Mouse (Mus musculus) right cerebral cortex, postnatal 4 days (tissue): ENCODE measurements around the gene Prss38.
"Not testable (repeated sequence)": the region's sequence is repeated elsewhere in the genome, so short reads cannot be mapped to it uniquely, and the experiment has no call there.

Experiments
- DNase-seq: peaks from one replicate; pipeline ENCODE4 v3.0.0-alpha.2; 2022

The Prss38 gene

DNA sequence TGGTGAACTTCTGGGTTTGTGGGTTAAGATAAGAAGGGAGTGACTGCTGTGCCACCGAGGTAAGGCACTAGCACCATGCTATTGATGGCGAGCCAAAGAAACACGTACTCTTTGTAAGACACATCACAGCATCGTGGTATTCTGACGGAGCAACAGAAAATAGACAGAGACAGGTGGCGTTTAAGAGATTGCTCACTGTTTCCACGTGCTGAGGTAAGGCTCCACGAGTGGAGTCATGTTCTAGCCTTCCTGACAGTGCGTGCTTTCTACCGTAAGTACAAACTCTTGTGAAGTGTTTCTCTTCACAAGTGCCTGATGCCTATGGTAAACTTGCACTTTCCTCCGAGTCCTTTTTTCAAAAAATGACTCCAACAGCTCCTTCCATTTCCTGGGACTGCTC is 5.6 kb downstream of the Prss38 start:
- no peak for DNase-seq

DNA sequence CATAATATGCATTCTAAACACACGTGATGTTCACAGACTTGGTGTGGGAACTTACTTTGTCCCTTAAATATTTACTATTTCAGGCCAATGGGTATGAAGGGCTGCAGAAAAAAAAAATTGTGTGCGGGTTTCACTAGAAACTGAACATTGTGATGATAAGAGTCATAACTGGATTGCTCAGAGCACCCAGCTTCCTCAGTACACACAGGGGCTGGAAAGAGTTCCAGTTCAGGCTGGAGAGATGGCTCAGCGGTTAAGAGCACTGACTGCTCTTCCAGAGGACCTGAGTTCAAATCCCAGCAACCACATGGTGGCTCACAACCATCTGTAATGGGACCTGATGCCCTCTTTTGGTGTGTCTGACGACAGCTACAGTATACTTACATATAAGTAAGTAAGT is 7.5 kb downstream of the Prss38 start:
- not testable (repeated sequence) for DNase-seq

DNA sequence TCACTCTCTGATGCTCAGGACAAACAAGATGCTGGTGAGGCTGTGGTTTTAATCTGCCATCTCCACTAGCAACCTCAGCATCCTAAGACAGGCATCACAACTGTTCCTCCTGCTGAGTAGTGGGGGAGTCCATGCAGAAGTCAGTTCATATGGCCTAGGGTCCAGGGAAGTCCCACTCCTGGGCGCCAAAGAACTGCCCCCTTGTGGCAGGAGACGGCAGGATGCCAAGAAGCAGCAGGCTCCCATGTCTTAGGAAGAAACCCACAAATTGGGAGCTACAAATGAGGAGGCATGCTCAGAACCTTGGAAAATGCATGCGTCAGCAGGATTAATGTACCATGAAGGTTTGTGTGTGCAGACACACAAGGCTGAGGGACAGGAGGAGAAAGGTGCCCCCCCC is 8.8 kb downstream of the Prss38 start:
- peak; percentile 19 for DNase-seq

DNA sequence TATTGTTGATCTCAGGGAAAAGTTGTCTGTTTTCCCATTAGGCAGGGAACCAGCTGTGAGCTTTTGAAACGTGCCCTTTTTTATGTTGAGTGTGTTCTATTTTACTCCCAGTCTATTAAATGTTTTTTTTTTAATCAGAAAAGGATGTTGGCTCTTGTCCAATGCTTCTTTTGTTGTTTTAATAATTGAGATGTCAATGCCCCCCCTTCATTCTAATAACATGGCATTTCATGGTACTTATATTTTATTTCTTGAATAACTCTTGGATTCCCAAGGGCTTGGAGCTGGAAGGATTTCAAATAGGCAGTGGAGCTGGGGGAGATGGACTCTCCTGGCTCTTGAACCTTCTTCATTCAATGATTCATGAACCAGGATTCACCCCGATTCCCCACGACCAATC is 9.4 kb downstream of the Prss38 start:
- no peak for DNase-seq

DNA sequence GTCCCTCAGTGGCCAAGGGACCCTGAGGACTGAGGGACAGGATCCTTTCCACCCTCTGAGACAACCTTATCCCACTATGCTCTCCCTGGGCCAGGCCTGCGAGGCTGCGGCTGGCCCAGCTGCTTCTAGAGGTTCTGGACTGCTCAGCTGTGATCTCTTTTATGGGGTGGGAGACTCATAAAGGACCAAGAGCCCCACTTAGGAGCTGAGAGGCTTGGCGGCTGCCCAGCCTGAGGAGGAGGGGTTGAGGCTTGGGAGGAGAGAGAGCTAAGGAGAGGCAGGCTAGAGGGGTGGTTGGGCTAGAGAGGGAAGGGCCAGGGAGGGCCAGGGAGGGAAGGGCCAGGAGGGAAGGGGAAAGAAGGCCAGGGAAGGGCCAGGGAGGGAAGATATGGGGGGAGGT is 11.0 kb downstream of the Prss38 start:
- no peak for DNase-seq

DNA sequence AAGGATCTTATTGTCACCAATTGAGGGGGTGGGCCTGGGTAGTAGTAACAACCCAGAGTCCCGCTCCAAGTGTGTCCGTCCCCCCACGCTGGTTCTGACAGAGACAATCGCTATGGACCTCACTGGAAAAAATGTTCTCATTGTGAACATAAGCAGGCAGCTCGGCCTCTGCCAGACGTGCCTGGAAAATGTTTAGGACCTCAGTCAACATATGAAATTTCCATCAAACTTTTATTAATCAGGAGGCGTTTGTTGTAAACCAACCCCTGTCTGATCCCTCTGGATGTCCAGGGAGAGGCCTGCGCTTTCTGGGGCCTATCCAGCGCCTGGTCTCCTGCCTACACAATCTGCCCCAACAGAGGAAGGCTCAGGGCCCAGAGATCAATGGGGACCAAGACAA is 11.4 kb downstream of the Prss38 start:
- DNase-seq: no peak

DNA sequence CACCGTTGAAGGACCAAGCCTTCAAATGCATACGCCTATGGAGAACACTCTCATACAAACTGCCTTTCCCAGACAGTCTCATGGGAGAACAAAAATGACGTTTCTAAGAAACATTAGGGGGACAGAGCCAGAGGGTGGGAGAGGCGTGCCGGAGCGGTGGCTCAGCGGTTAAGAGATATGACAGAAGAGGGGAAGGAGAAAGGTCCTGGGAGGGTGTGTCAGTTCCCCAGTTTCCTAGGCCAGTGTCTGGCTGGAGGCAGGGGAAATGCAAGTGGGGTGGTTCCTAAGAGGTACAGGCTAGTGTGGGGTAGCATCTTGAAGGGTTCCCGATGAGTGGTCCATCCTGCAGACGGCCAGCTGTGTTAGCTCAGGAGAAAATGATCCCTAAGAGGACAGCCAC is 14.2 kb downstream of the Prss38 start:
- DNase-seq: no peak

DNA sequence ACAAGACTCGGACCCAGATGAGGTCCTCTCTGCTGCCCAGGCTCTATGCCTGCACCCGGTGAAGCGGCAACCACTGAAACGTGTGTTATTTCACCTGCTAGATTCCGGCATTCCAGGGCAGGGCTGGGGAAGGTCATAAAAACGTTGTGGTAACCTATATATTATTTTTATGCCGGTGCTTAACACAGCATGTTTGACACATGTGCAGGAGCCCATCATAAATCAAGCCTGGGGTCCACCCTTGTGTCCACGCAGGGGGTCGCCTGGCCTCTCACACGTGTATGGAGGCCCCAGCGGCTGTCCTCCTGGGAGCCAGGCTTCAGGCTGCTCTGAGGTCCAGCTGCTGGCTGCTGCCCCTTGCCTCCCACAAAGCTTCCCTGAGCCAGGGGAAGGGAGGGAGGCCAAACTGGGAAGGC is 18.6 kb downstream of the Prss38 start:
- DNase-seq: no peak

DNA sequence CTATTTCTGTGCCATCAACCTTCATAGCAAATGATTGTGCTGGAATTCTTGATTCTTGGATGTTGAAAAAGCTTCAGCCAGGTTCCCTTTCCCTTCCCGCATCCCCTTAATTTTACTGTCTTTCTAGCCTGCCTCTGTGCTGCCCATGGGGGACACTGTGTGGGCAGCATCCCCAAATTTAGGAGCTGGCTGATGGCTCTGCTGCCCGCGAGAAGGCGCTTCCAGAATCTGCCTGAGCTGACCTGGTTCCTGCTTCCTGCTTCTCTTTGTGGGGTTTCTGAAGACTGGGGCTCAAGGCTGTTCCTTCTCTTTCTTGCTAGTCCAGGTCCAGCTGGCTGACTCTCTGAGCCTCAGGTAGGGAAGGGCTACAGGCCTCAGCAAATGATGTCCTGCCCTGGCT is 20.7 kb downstream of the Prss38 start:
- no peak for DNase-seq

DNA sequence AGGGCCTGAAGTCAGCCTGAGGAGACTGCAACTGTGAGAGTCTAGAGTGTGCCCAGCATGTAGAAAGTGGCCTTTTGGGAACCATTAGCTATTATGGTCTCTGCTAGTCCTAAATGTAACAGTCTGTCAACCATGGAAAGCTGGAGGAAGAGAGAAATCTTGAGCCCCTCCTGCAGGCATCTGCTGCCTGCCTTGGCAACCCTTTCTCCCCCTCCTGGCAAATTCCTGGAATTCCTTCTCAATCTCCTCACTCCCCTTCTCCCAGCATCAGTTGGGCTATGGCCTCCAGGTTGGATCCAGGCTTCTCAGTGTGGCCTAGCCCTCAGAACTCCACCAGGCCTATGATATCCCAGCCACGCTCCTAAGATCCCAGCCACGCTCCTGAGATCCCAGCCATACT is 25.1 kb downstream of the Prss38 start:
- no peak for DNase-seq

DNA sequence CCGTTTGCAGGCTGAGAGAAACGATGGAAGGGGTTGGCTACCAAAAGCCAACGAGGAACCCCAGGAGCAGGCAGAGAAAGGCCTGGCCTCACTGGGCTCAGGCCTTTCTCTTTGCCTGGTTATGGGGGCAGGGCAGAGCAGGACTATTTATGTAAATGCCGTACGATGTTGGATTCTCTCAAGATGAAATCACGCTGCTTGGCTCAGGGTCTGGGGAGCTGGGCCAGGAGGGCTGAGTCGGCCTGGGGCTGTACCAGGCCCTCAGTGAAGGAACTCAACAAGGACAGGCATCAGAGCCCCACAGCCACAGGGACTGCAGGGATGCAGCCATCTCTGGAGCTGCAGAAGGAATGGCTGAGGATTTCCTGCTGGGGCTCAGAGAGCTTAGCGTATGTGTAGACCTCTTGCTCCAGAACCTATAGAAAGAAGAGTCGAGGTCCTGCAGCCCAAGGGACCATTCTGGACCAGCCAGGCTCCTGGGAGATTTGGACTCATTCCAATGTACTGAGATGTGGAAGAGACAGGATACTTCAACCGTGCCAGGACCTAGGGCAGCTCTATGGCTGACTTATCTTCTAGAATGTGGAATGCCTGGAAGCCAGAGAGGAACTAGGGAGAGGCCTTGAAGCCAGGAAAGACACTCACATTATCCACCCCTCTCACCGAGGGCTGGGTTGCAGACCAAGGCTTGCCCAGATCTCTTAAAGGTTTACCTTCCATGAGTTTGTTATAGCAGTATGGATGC is 29.1 kb downstream of the Prss38 start:
- no peak for DNase-seq

DNA sequence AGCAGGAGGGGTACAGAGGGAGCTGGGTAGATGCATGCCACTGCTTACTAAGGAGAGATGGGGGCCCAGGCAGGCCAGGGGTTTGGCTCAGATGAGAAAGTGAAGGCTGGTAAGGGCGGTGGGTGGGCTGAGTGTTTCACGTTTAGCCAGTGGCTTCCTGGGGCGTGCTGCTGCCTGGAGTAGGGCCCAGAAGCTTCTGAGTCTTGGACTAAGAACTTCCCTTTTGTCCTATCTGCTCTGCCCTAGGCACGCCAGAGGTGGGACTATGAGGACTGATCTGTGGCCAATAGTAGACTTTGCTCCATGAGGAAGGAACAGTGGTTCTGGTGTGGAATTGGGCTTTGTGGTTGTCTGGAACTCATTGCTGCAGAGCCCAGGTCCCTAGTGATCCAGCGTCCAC is 32.5 kb downstream of the Prss38 start:
- no peak for DNase-seq

DNA sequence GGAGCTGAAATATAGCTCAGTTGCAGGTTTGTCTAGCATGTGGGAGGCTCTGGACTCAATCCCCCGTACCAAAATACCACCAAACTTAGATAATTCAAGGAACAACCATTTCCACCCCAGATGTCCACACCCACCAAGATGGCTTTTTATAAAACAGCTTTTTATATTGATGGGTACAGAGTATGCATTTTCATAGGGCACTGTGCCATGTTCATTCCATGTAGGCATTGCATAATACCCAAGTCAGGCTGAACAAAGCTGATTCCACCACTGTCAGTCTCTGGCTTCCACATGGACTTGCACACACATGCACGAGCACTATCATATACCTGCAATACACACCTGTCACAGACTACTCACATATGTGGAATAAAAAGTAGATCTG is 36.7 kb downstream of the Prss38 start:
- no peak for DNase-seq

DNA sequence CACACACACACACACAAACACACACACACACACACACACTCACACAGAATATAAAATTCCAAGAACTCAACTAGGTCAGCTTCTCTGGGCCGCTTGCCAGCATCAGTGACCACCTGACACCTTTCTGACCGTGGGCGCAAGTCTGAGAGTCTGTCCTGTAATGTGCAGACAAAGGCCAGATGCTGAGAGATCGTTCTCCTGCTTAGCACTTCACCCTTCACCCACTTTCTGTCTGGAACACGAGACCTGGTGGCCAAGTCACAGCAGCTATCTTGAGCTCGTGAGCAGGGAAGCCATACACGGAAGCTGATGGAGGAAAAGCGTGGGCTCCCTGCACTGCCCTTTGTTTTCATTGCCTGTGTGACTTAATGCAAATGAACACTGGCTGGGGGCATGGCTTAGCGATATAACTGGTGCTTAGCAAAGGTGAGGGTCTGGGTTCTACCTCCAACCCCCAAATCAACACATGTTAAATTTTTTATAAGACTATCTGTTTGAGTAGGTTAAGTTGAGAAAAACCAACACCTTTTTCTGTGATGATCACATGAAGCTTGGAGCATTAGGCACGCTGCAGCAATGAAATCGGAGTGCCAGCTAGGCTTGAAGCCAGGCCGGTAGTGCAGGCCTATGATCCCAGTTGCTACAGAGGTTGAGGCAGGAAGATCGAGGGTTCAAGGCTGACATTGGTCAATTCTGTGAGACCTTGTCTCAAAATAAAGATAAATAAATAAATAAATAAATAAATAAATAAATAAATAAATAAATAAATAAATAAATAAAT is 37.3 kb downstream of the Prss38 start:
- DNase-seq: no peak

DNA sequence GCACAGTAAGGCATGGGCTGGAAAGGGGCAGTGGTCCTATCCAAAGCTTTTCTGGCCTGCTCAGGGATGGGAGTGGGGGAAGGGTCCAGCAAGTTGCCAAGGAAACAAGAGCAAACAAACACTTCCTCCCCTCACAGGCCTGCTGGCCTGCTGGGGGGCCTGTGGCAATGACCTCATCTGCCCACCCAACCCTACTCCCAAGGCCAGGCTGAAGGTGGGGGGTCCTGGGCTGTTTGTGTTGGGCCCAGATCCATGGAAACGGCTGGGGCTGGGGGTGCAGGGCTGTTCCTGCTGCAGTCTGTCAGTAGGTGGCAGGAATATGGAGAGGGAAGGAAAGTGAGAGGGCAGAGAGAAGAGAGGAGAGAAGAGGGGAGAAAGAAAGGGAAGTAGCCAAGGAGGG is 39.1 kb downstream of the Prss38 start:
- no peak for DNase-seq

DNA sequence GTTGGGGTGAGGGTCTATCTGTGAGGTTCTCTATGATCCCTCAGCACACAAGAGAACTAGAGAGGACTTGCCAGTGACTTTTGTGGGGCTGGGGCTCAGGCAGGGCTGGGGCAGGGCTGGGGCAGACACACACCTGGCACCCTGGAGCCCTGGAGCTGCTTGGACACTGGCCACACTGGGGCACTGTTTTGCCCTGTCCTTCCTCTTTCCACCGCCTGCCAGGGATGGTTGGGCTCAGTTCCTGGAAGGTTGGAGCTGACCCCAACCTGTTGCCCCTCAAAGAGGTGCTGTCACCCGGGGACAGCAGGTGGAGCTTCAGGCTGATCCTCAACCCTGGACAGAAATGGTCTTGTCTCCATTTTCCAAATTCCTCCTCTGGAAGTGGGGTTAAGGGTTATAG is 39.5 kb downstream of the Prss38 start:
- no peak for DNase-seq

DNA sequence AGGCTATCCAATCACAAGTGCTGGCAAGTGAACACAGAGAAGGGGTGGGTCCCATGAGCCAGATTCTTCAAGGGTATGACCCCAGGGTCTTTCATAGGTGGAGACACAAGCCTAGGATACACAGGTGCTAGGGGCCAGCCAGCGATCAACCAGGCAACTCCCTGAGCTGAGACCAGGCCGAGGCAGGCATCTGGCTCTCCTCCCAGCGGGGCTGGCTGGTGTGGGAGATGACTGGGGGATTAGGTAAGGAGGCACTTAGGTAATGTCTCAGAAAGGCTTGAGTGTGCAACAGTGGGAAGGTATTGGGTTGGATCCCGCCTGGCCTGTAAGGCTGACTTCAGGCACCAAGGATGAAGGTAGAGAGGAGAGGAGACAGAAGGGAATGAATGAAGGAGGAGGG is 40.3 kb downstream of the Prss38 start:
- no peak for DNase-seq

DNA sequence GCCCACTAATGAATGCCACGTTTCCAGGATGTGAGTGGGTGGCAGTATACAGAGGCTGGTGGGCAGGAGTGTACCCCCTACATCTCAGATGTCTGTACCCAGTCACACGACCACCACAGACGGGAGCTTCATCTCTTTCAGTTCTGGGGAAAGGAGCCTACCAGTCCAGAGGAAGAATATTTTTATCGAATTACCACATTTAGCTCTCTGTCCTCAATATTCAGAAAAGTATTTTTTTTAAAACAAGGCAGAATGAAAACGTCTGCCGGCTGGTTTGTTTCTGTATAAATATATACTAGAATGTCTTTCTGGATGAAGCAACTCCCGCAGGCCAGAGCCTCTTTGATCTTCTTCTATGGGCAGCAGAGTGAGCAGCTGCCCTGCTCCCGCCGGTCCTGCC is 42.5 kb downstream of the Prss38 start:
- no peak for DNase-seq

DNA sequence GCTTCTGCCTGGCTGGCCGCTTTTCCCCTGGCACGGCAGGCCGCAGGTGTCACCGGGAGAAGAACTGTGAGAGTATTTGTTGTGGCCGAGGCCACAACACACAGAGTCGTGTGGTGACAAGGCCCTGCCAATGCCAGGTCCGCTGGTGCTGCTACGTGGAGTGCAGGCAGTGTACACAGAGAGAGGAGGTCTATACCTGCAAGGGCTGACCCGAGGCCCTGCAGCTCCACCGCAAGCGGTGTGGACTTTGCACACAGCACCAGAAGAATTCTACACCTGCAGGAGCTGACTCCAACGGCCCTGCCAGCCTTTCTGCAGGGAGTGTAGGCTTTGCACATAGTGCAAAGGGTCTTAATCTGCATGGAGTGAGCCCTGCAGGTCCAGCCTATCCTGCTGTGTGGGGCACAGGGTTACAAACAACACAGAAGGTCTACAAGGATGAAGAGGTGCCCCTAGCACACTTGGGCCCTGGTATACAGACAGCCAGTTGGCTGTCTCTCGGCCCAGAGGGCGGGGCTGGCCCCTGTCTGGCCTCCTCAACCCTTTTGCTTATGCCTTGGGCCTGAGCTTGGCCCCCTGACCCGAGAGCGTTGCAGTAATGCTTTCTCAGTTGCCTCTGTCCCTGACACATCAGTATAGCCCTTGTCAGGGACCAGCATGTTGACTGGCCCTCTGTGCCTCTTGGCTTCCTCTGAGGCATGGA is 44.1 kb downstream of the Prss38 start:
- no peak for DNase-seq

DNA sequence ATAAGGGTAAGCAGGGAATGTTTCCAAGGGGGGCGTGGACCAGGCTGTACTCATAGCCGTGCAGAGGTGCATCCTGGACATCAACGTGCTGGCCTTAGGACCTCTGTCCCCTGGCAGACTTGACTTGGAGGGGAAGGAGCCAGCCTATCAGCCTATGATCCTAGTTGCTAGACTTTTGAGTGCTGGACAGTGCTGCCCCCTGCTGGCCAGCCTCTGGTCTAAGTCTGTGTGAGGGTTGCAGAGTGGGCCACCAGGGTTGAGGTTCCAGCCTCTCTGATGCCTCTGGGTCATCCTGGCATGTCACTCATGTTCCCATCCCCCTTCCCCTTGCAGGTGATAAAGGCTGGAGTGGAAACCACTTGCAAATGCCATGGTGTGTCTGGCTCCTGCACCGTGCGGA is 44.9 kb downstream of the Prss38 start:
- DNase-seq: peak; percentile 76

DNA sequence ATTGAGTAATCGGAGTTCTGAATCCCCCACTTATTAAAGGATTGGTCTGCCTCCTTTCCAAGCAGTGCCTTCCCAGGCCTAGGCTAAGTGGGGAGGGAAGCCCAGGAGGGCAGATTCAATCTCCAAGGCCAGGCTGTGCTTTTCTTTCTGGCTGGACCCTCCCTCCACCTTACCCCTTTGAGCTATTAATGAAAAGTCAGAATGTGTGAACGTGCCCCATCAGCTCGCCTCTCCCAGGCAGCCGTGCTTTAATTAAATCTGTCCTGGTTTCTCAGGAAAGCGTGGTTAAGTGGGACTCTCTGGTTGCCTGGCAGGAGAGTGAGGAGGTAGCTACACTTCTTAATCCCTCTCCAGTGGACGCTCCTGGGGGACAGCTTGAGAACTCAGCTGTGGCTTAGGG is 45.8 kb downstream of the Prss38 start:
- DNase-seq: no peak

DNA sequence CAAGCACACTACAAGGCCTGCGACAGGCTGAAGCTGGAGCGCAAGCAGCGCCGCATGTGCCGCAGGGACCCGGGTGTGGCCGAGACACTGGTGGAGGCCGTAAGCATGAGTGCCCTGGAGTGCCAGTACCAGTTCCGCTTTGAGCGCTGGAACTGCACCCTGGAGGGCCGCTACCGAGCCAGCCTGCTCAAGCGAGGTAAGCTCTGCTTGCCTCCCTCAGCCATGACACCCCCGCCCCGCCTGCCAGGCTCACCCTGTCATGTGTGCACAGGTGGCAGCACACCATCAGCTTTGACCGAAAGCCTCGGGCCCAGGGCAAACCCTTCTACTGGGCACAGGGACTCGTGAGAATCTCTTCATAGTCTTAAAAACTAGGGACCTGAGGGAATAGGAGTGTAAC is 47.8 kb downstream of the Prss38 start:
- no peak for DNase-seq

DNA sequence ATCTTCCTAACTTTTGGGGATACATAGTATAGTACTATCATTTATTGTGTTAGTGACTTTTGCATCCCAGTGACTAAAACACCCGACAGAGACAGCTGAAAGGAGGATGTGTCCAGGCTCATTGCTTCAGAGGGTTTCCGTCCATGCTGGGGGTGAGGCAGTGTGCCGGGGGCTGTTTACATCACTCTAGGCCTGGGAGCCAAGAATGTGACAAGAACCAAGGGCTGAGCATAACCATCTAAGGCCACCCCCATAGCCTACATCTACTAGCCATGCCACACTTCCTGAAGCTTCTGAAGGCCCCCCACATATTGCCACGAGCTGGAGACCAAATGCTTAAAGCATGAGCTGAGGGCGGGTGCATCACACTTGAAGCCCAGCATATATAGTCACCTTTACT is 50.7 kb downstream of the Prss38 start:
- no peak for DNase-seq

DNA sequence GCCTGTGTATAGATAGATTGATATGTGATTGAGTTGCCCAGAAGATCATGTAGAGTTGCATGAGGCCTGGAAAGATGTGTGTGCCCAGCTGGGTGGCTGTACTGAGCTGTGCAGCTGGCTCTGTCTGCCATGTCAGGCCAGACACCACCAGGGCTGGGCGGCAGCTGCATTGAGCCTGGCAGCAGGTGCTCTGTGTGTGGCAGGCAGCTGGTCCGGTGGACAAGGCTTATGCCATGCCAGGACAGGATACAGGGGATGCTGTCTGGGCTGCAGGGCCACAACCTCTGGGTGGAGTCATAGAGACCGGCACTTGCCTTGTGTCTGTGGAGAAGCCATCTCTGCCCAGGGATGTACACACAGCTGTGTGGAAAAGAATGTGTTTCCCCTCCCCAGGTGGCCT is 52.5 kb downstream of the Prss38 start:
- no peak for DNase-seq
